Mouse (Mus musculus): ENCODE results near the gene Sec14l2.

GRCm38 (mm10) chr11:4133450-4133849 is 10.2 kb upstream of the Sec14l2 start:
- TF ChIP-seq EP300 (IDR thresholded peaks at IDR 0.05; ENCODE audit: low read depth) (no peak), CTCF (IDR thresholded peaks at IDR 0.05; ENCODE audit: low read depth) (peak; percentile 81)
